Mouse (Mus musculus) adrenal gland, postnatal 14 days (tissue): ENCODE measurements around the gene Lmo7. TPM values are rescaled to one million over a fixed set of nuclear protein-coding genes. Genes with fewer than 3 reads are reported as not detected.
A peak's percentile ranks its signal among the peaks of the same experiment; 100 is the strongest.

ENCODE experiments used
- DNase-seq: peaks from one replicate; pipeline ENCODE4 v3.0.0; 2021; ENCODE audit warnings: mixed read lengths
- total RNA-seq: library from RNA; stranded (reverse); gene quantifications from 2 replicates; pipeline ENCODE4 v1.2.3, GENCODE M21; 2021

The Lmo7 gene
- total RNA-seq, 1 experiment from 2014 or later = 29.9 TPM

- peak; percentile 38 for DNase-seq
Measured at GRCm38 (mm10) chr14:101780016-101780415, 50.3 kb downstream of the Lmo7 start.

GRCm38 (mm10) chr14:101781219-101781618 lies 51.5 kb downstream of the Lmo7 start:
- peak; percentile 17 for DNase-seq

GRCm38 (mm10) chr14:101781943-101782510 lies 52.3 kb downstream of the Lmo7 start:
- DNase-seq = peak; percentile 38

GRCm38 (mm10) chr14:101784315-101784945 lies 54.7 kb downstream of the Lmo7 start:
- DNase-seq = no peak

- DNase-seq = peak; percentile 74
Measured at GRCm38 (mm10) chr14:101787903-101788302, 58.1 kb downstream of the Lmo7 start.

GRCm38 (mm10) chr14:101788475-101788874 lies 58.7 kb downstream of the Lmo7 start:
- no peak for DNase-seq

GRCm38 (mm10) chr14:101794553-101795177 lies 64.9 kb downstream of the Lmo7 start:
- no peak for DNase-seq

GRCm38 (mm10) chr14:101797930-101798500 lies 68.3 kb downstream of the Lmo7 start:
- no peak for DNase-seq

GRCm38 (mm10) chr14:101798766-101799165 lies 69.0 kb downstream of the Lmo7 start:
- DNase-seq = no peak

GRCm38 (mm10) chr14:101801674-101802073 lies 71.9 kb downstream of the Lmo7 start:
- no peak for DNase-seq

GRCm38 (mm10) chr14:101804119-101804518 lies 74.4 kb downstream of the Lmo7 start:
- DNase-seq = no peak

- no peak for DNase-seq
Measured at GRCm38 (mm10) chr14:101804562-101805327, 75.0 kb downstream of the Lmo7 start.

GRCm38 (mm10) chr14:101805328-101805697 lies 75.6 kb downstream of the Lmo7 start:
- DNase-seq = no peak

GRCm38 (mm10) chr14:101806058-101806457 lies 76.3 kb downstream of the Lmo7 start:
- DNase-seq = no peak

- DNase-seq = no peak
Measured at GRCm38 (mm10) chr14:101806607-101807006, 76.8 kb downstream of the Lmo7 start.

- DNase-seq = no peak
Measured at GRCm38 (mm10) chr14:101816450-101816849, 86.7 kb downstream of the Lmo7 start.

- DNase-seq = peak; percentile 40
Measured at GRCm38 (mm10) chr14:101822390-101822789, 92.6 kb downstream of the Lmo7 start.

- no peak for DNase-seq
Measured at GRCm38 (mm10) chr14:101822871-101823270, 93.1 kb downstream of the Lmo7 start.

GRCm38 (mm10) chr14:101829676-101830075 lies 99.9 kb downstream of the Lmo7 start:
- no peak for DNase-seq

GRCm38 (mm10) chr14:101830116-101830515 lies 100.4 kb downstream of the Lmo7 start:
- peak; percentile 20 for DNase-seq

GRCm38 (mm10) chr14:101834109-101834508 lies 104.4 kb downstream of the Lmo7 start:
- no peak for DNase-seq

GRCm38 (mm10) chr14:101836401-101836800 lies 106.6 kb downstream of the Lmo7 start:
- DNase-seq = no peak

GRCm38 (mm10) chr14:101837176-101837575 lies 107.4 kb downstream of the Lmo7 start:
- DNase-seq = no peak
